Mouse (Mus musculus) G1E (cell line): ENCODE measurements around the gene Sypl2.

Source experiments
- CTCF ChIP-seq: IDR thresholded peaks from 2 replicates; pipeline ENCODE4 v1.5.1; 2012; ENCODE audit warnings: low read depth, low read length, inconsistent platforms, mixed read lengths
- GATA1 ChIP-seq: IDR thresholded peaks from 2 replicates; pipeline ENCODE4 v1.6.1; 2012; ENCODE audit warnings: borderline replicate concordance, low read length, inconsistent platforms, mixed read lengths
- POLR2AphosphoS5 ChIP-seq: IDR thresholded peaks from 2 replicates; pipeline ENCODE4 v1.6.1; 2012; ENCODE audit warnings: low read depth, low read length, inconsistent platforms; ENCODE audit not compliant: insufficient replicate concordance

- TF ChIP-seq CTCF (no peak), POLR2AphosphoS5 (0 out of 2 replicates have a peak, but pooled peaks have one; percentile 20), GATA1 (no peak)
These were observed 15.7 kb downstream of the Sypl2 start, which contains the start of gene Atxn7l2 for GRCm38 (mm10) chr3:108210771-108211139.
